Mouse (Mus musculus) layer of hippocampus, postnatal 25 days (tissue): ENCODE data around the gene Fam207a. TPM values are rescaled to one million over a fixed set of nuclear protein-coding genes. Genes with fewer than 3 reads are reported as not detected.
A peak's percentile ranks its signal among the peaks of the same experiment; 100 is the strongest.

Experiments
- DNase-seq, 2 experiments: peaks; one replicate each; pipeline ENCODE4 v3.0.0; 2022; ENCODE audit warnings: mixed read lengths in 2 of 2, low spot score in 1 of 2; ENCODE audit errors: extremely low spot score in 1 of 2
- total RNA-seq, 2 experiments: library from RNA; stranded (reverse); gene quantifications; 2 replicates each; pipeline ENCODE4 v1.2.3; 2021

Fam207a gene
- 10 to 100 TPM; 32.8 to 33.1 TPM for total RNA-seq

- peak; percentile 86 to 92 for DNase-seq
These were observed at the start of gene Fam207a for GRCm38 (mm10) chr10:77515385-77516348. Gene Fam207a (minus strand): TSS chr10:77515785.

GRCm38 (mm10) chr10:77565005-77565404 lies 49.4 kb upstream of the Fam207a start:
- DNase-seq: no peak

- no peak for DNase-seq
These were observed 45.9 kb upstream of the Fam207a start for GRCm38 (mm10) chr10:77561508-77561907.

GRCm38 (mm10) chr10:77560830-77561229 lies 45.2 kb upstream of the Fam207a start:
- no peak for DNase-seq

- DNase-seq: no peak
These were observed 44.5 kb upstream of the Fam207a start for GRCm38 (mm10) chr10:77560090-77560489.

GRCm38 (mm10) chr10:77557641-77558040 lies 42.1 kb upstream of the Fam207a start:
- DNase-seq: no peak

- DNase-seq: no peak
These were observed 41.0 kb upstream of the Fam207a start for GRCm38 (mm10) chr10:77556631-77557030.

GRCm38 (mm10) chr10:77554918-77555317 lies 39.3 kb upstream of the Fam207a start:
- DNase-seq: no peak

GRCm38 (mm10) chr10:77553285-77553684 lies 37.7 kb upstream of the Fam207a start:
- DNase-seq: no peak

- no peak for DNase-seq
These were observed 36.6 kb upstream of the Fam207a start for GRCm38 (mm10) chr10:77552162-77552561.

GRCm38 (mm10) chr10:77550874-77551273 lies 35.3 kb upstream of the Fam207a start:
- DNase-seq: no peak

GRCm38 (mm10) chr10:77548576-77548975 lies 33.0 kb upstream of the Fam207a start:
- DNase-seq: no peak

- DNase-seq: no peak
These were observed 29.3 kb upstream of the Fam207a start for GRCm38 (mm10) chr10:77544916-77545315.

GRCm38 (mm10) chr10:77543226-77543625 lies 27.6 kb upstream of the Fam207a start:
- DNase-seq: peak in 1 of 2 experiments; percentile 46

- no peak for DNase-seq
These were observed 26.5 kb upstream of the Fam207a start for GRCm38 (mm10) chr10:77541864-77542666.

GRCm38 (mm10) chr10:77540576-77541102 lies 25.1 kb upstream of the Fam207a start:
- DNase-seq: no peak

GRCm38 (mm10) chr10:77539320-77539945 lies 23.8 kb upstream of the Fam207a start:
- DNase-seq: no peak

GRCm38 (mm10) chr10:77537215-77538209 lies 21.9 kb upstream of the Fam207a start:
- no peak for DNase-seq

GRCm38 (mm10) chr10:77536727-77537126 lies 21.1 kb upstream of the Fam207a start:
- DNase-seq: no peak
